Mouse (Mus musculus) T-helper 2 cell (primary cell): Measurements from ENCODE around the gene Cwc25.

Experiments used
- in situ Hi-C: fragments of 300-600 bp; cut with MboI, MseI; formaldehyde crosslinking; loops from one replicate; pipeline ENCODE4 v1.15.1; 2025; ENCODE audit warnings: high pct_unique_total_duplicates

Gene Cwc25

DNA sequence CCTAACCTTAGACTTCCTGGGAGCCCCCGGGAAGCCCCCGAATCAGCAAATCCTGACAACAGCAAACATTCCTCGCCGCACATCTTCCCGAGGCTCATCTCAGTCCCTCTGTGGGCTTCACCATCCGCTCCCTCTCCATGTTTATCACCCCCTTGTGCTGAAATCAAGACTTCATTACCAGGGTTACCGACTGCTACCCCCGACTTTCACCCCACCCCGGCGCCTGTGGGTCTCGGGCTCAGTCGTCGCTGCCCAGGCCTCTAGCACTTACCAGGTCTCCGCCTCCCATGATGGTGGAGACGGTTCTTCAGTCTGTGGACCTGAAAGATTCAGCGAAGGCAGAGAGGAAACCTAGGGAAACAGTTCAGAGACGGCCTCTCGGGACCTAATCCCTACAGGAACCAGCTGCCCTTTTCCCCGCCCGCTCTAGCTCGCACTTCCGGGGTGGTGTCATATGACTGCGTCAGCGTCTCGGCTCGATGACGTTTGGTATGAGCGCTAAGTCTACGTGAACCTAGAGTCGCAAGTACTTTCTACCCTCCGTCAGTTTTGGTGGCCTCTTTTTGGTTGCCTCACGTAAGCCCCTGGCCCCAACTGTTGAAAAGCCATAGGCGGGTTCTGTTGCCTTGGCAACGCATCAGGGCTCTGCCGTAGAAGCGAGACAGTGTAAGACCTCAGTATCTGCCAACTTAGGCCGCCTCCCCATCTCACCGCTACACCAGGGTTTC is at the start of gene Cwc25:
TSS of gene Cwc25 (minus strand) at position 403 of the 728 bp plus-strand sequence.
- in situ Hi-C loops, result no loop called here

DNA sequence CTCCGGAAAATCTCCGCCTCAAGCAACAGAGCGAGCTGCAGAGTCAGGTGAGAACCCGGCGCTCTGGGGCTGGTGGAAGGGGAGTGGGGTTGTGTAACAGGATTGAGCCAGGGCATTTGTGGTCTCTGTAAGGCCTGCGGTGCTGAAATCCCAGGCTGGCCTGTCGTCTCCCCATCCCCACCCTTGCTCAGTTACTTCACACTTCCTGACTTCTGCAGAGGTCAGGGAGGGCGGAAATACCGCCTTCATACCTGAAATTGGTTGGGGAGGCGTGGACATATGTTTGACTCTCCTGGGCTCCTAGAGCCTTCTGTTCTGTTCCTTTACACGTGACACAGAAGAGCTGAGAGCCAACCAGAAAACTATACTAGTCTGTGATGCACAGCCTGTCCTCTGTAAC is 49.4 kb upstream of the Cwc25 start:
- in situ Hi-C loops, result no loop called here

DNA sequence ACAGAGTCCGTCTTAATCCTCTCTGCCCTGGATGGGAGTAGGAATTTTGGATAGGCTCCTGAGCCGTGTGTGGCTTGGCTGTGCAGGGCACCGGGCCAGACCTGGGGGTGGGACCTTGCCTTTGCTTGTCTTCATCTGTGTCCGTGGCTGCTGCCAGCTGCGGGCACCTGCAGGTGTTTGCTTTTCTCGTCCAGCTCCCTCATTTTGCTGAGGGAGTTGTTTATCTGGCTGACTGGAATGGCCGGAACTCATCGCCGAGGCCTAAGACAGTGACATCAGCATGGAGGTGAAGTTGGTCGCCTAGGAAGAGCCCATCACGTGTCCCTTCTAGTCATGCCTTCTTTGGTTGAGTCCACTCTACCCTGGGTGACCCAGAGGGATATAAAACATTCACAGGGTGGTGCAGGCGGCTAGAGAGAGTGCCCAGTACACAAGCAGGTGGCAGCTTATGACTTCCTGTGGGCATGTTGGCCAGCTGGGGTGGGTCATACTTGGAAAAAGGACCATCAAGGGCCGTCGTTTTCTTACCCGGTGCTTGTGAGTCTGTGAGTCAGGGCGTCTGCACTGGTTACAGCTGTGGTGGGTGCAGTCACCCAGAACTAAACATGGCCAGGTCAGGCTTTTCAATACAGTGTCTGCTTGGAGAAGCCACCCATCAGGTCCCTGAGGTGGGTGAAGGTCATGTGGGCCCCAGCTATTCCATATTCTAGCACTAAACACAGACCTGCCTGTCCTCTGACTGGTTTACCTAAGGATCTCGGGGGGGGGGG is 47.6 kb upstream of the Cwc25 start:
- in situ Hi-C loops, result no loop called here

DNA sequence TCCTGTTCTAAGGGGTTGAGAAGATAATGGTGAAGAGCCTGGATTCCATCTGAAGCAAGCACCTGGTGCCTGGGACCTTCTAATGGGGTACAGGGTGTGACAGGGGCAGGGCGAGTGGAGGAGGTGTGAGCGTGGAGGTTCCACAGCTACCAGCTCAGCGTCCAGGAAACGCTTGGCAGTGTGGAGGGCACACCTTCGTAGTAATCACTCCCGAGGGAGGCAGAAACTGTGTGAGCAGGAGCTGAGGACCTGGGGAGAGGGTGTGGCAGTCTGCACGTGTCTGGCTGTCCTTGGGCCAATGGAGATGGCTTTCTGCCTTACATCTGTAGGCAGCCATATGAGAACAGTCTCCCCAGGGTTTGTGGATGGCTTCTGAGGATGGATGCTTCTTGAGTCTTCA is 46.7 kb upstream of the Cwc25 start:
- in situ Hi-C loops, result no loop called here

DNA sequence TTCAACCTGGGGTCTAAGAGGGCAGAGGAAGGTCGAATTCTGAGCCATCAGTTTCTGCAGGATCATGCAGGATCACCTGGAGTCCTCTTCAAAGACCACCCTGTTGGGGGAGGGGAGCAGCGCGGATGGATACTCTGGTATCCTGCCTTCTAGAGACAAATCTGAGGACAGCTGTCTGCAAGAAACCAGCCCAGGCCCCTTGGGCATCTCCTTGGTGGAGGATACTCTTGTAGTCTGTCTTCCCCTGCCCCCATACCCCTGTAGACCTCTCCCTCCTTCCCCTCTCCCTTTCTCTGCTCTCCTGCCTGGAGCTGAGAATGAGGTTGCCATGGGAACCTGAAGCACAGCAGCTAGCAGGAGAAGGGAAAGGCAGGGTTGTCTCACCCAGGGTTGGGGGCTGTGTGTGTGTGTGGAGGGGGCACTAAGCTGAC is 46.1 kb upstream of the Cwc25 start:
- in situ Hi-C loops, result no loop called here

DNA sequence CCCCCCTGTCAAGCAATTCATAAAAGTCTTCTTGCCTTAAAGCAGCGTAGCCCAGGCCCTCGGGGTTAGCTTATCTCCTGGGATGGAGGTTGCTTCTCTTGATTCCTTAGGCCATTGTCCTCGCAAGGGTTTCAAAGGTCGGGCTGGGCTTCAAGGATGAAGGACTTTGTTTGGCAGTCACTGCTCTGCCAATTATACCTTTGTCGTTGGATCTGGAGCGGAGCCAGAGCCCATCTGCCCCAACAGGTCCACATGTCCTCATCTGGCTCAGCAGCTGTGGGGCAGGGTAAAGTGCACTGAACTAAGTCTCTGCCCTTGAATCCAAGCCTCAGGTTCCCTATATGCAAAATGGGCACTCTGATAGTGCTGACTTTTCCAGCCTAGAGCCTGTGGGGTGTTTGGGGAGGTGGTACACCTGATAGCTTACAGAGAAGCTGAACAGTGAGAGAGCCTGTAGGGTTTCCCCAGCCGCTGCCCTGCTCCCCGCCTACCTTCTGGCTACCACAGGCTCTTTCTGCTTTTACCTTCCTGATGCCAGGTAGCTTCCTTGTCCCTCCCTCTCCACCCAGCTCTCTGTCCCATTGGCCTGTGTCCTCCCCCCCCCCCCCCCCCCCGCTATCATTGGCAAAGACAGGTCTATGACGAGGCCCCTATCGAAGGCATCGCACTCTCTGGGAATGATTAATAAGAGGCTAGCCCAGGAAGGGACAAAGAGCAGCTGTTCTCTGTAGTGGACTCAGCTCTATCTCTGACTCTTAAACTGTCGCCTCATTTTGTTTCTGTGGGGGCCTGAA is 45.4 kb upstream of the Cwc25 start:
- in situ Hi-C loops, result no loop called here

DNA sequence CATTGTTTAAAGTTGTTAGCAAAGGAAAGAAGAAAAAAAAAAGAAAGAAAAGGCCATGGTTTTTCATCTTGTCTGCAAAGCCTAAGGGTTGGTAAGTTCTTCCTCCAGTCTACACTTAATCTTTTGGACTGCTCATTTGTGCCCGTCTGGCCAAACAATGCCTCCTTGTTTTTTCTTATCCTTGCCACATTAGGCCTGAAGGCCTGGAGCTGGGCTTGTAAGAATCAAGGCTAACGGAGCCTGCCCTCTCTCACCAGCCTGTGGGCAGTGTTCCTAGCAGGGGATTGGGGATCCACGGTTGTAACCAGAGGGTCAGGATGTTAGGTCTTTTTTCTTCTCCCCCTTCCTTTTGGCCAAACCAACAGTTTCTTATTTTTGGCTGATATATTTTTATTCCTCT is 44.6 kb upstream of the Cwc25 start:
- in situ Hi-C loops, result no loop called here

DNA sequence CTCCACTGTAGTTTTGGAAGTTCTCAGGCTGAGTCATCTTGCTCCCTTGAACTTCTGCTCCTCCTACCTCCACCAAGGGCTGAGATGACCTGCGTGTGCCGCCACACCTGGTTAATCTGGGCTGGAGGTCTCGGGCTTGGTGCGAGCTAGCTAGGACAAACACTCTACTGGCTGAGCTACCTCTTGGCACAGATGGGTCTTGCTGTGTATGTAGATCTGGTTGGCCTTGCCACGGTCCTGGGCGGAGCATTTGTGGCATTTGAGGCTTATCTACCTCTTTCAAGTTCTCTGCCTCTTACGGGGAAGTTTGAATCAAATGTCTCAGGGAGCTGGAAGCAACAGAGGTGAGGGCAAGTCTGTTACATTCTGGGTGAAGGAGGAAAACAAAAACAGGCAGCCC is 44.0 kb upstream of the Cwc25 start:
- in situ Hi-C loops, result no loop called here

DNA sequence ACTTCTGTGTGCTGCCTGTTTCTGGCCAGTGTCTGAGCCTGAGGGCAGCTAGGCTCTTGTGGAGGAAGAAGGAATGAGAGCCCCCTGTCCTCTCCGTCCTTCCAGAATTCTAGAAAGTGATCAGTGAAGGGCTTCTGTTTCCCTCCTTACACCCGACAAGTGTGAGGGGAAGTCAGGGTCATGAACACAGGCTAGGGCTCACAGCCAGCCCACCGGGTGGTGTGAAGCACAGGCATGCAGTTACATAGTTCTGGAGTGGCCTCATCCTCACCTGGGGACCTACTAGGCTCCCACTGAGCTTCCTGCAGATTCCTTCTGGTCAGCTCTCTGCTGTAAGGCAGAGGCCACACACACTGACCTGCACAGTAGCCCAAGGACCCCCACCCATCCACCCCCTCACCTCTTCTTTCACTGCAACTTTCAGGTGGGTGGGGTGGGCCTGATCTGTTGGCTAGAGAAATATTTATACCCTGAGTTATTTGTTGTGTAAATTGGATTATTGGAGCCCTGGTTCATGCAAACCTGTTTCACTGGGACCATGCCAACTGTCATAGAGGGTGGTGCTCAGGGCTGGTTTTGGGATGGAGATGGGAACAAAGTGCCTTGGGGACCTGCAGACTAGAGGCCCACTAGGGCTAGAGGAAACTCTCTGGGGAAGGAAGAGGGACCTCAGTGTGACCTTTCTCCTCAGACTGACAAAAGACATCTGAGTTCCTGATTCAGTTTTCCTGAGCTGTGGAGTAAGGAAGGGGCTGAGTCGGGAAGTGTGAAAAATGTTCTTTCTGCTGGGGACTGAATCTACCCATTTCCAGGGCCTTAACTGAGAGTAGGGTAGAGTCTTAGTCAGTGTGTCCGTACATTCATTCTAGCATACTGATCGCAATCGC is 43.1 kb upstream of the Cwc25 start:
- in situ Hi-C loops, result no loop called here

DNA sequence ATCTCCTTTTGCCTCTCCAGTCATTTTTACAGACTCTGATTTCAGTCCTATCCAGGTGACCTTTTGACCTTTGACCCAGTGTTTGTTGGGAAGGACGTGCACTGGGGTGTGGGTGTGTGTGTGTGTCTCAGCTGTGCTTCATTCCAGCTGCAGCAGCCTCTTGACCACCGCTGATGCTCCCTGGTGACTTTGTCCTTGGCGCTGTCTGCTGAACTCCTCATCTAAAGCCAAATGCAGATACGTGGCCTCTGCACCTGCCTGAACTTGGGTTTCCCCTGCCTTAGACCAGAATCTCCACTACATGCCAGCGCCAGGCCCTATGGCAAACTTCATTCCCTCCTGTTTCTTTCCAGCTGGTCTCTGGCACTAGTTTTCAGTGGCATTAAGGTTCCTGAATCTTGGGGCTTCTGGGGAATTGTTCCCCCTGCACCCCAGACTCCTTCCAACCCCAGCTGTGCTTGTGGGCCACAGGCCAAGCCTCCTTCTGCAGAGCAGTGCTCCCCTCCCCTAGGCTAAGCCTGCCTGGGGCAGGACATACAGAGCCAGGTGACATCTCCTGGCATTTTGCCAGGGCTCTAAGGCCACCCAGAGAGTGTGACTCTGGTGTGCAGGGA is 42.4 kb upstream of the Cwc25 start:
- in situ Hi-C loops, result no loop called here

DNA sequence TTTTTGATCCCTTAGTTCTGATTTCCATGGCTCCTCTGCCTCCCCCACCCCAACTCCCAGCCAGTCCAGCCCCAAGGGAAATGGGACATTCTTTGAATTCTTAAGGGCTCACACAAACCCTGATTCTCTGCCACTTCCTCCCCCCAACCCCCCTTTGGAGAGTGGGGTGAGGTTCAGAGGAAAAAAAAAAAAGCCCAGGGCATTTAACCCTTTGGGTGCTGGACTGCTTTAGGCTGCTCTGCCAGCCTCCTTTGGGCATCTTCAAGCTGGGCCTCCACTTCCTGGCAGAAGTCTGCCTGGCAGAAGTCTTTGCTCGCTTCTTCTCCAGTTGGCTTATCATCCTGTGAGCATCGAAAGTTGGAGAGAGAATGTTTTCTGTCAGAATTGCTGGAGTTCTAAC is 41.7 kb upstream of the Cwc25 start:
- in situ Hi-C loops, result no loop called here

DNA sequence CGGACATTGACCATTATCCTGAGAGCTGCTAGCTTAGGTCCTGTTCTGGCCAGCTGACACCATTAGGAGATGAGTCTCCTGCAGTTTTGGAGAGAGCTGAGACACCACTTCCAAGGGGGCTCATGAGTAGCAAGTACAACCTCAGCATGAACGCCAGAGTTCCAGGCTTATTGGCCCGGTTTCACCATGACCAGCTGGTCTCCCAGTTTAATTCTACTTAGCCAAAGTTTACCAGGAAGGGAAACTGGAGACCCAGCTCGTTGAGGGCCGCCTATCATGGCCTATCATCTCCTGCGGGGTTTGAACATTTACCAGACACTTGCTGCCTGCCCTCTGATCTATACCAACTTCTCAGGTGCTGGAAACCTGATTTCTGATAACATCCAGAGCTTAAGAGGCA is 41.3 kb upstream of the Cwc25 start:
- in situ Hi-C loops, result no loop called here

DNA sequence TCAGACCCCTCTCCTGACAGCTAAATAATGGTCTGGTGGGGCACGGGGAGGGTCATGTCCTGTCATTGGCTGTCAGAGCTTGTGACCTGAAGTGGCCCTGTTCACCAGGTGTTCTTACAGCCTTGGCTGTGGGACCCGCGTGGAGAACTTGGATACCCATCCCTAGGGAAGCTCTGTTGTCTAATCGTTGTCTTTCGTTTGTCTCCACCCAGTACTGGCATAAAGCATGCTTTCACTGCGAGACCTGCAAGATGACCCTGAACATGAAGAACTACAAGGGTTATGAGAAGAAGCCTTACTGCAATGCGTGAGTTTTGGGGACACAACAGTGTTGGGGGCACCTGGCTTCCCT is 40.2 kb upstream of the Cwc25 start:
- in situ Hi-C loops, result no loop called here

DNA sequence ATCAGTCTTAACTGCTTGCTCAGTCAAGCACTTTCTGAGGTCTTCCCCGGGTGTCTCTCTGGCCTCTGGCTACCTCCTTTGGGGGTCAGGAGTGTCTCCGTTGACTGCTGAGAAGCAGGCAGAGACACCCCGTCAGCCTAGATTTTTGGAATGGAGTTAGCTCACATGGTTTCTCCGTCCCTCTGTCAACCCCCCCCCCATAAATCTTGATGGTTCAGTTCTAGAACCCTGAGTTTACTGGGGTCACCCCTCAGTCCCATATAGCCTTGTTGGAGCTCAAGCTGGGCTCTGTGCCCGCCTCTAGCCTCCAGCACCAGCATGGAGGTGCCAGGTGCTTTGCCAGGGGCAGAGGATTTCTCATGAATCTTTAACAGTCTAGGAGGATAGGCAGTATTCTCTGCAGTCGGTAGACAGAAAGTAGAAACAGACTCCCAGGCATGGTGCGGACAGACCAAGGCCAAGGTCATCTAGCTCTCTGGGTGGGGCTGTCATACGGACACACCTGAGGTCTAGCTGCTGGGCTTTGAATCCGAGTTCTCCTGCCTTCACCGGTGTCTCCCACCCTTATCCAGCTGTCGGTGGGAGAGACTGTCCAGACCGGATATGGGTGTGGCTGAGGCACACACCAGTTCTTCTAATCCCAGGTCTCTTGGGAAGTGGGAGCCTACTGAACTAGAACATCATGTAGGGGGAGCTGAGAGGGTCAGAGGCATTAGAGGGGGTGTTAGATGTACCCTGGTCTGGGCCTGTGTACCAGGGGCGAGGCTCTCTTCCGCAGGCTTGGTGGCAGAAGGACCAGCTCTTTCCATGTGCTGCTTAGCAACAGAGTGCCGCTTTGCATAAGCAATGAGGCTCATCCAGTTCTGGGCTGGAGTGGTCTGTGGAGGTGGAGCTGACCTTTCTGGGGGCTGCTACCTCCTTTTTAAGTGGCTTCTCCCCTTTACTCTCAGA is 39.6 kb upstream of the Cwc25 start:
- in situ Hi-C loops, result no loop called here

DNA sequence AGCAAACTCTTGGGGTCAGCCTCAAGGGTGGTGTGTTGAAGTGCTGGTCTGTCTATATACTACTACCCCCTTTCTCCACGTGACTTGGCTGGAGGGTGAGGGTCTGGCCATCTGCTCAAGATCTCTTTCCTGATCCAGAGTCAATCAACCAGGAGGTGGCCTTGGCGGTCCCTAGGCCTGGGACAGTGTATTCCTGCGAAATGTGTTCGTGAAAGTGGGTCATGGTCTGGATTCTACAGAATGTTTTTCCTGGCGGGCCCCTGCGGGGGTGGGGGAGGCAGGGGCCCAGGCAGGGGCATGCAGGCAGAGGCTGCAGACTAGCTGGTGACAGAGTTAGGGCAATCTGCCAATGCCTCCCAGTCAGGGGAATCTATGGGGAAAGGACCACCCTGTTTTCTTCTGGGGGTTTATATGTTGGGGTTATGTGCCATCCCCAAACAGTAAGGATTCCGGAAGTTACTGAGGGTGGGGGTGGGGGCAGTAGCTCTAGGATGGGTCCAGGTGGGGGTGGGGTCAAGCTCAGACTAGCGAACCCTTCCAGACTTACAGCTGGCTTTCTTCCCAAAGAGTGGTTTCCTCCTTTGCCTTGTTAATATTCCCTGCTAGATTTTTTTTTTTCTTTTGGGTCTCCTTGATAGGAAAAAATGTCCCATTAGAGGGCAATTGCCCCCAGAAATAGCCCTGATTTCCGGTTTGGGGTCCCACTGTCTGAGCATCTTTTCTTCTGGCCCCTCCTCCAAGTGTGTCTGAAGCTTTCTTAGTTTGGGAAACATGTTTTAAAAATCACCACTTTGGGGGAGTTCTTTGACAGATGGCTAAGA is 38.7 kb upstream of the Cwc25 start:
- in situ Hi-C loops, result no loop called here

DNA sequence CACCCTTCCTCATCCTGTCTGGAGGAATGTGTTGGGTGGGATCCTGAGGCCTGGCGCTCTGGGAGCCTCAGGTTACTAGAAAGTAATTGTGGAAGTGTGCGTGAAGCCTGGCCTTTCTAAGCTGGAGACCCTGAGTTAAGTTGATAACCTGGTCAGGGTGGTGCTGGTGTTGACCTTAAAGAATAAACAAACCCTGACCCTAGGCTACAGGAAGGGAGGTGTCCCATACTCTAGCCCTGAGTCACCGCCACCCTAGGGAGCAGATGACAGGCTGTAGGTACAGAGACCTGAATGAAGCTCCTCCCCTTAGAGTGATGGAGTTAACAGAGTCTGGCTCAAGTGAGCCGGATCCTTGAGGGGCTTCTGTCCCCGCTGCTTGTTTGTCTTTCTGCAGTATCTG is 37.5 kb upstream of the Cwc25 start:
- in situ Hi-C loops, result no loop called here

DNA sequence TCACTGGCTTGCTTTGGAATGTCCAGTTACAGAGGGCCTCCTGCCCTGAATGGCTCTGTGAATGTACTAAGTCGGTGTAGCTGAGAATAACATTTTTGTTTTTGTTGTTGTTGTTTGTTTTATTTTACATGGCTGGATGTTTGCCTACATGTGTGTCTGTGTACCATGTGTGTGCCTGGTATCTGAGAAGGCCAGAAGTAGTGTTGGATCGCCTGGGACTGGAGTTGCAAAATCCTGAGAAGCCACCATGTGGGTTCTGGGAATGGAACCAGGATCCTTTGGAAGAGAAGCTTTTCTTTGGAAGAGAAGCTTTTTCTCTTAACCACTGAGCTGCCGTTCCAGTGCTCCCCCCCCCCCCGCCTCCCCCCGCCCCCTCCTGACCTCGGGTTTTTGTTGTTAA is 36.1 kb upstream of the Cwc25 start:
- in situ Hi-C loops, result no loop called here

DNA sequence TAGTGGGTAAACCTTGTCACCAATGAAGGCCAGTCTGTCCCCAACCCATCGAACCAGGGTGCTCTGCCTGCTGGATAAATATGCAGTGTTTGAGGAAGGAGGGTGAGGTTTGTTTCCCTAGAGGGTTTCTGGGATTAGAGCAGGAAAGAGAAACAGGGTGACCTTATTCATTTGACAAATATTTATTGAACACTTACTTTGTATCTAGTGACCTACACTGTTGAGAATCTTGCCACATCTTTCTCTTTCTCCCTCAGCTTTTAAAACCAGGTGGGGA is 35.8 kb upstream of the Cwc25 start:
- in situ Hi-C loops, result no loop called here

DNA sequence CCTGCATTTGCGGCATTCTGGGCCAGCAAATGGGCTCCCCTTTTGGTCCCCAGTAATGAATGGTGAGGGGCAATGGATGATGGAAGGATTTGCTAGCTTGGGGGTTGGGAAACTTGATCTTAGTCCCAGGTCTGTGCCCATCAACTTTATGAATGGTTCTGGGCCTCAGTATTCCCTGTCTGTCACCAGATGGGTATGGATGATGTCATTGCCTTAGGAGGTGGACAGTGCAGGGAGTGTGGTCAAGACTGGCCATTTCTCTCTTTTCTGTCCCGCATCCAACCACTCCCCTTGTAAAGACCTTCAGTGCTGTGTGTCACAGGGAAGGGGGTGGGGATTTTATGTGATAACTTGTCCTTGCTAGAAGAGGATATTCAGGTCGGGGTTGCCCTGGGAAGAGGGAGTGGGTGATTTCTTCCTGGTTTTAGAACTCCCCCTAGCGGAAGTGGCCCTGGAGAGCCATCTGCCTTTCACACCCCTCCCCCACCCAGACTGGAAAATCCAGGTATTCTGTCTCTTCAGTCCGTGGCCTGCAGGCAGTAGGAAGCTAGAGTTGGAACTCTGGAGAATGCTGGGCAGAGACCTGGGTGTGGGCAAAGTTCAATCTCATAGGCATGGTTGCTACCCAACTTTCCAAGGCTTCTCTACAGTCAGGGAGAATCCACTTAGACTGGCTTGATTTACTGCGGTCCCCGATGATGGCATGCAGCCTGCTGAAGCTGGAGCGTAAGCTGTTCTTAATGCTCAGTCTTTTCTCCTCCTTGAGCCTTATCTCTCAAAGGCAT is 35.2 kb upstream of the Cwc25 start:
- in situ Hi-C loops, result no loop called here
